Mouse (Mus musculus) cerebellum, adult (tissue): Measurements from ENCODE around the gene Pard3.

Source experiments
- ATAC-seq: cut with Nextera tagmentation; 2 replicates; pipeline ENCODE4 v1.9.2; 2017; ENCODE audit warnings: mild to moderate bottlenecking, moderate library complexity, mixed read lengths; ENCODE audit not compliant: insufficient number of reproducible peaks, low FRiP score, low TSS enrichment

The Pard3 gene

GRCm38 (mm10) chr8:127410606-127411005, 346.9 kb downstream of the Pard3 start:
- no peak for ATAC-seq

- no peak for ATAC-seq
These were observed 347.6 kb downstream of the Pard3 start for GRCm38 (mm10) chr8:127411190-127411848.

GRCm38 (mm10) chr8:127423021-127423420, 359.3 kb downstream of the Pard3 start:
- ATAC-seq = no peak

- no peak for ATAC-seq
These were observed 360.7 kb downstream of the Pard3 start for GRCm38 (mm10) chr8:127424211-127424916.

GRCm38 (mm10) chr8:127426857-127427256, 363.2 kb downstream of the Pard3 start:
- ATAC-seq = no peak

GRCm38 (mm10) chr8:127428004-127428403, 364.3 kb downstream of the Pard3 start:
- ATAC-seq = no peak

GRCm38 (mm10) chr8:127431236-127431635, 367.5 kb downstream of the Pard3 start:
- ATAC-seq = no peak

GRCm38 (mm10) chr8:127435975-127436374, 372.3 kb downstream of the Pard3 start:
- no peak for ATAC-seq

GRCm38 (mm10) chr8:127437613-127438235, 374.0 kb downstream of the Pard3 start:
- ATAC-seq = no peak

- ATAC-seq = no peak
These were observed 375.1 kb downstream of the Pard3 start for GRCm38 (mm10) chr8:127438625-127439391.

GRCm38 (mm10) chr8:127439392-127440160, 375.9 kb downstream of the Pard3 start:
- no peak for ATAC-seq

- ATAC-seq = no peak
These were observed 376.6 kb downstream of the Pard3 start for GRCm38 (mm10) chr8:127440161-127440833.

- no peak for ATAC-seq
These were observed 377.3 kb downstream of the Pard3 start for GRCm38 (mm10) chr8:127440834-127441485.

GRCm38 (mm10) chr8:127447401-127447800, 383.7 kb downstream of the Pard3 start:
- no peak for ATAC-seq

- no peak for ATAC-seq
These were observed 385.6 kb downstream of the Pard3 start for GRCm38 (mm10) chr8:127449066-127449840.

- no peak for ATAC-seq
These were observed 387.4 kb downstream of the Pard3 start for GRCm38 (mm10) chr8:127450954-127451668.

- no peak for ATAC-seq
These were observed 388.7 kb downstream of the Pard3 start for GRCm38 (mm10) chr8:127452364-127452763.

- ATAC-seq = no peak
These were observed 394.2 kb downstream of the Pard3 start for GRCm38 (mm10) chr8:127457901-127458300.
